Mouse (Mus musculus) spleen, postnatal 14 days (tissue): ENCODE measurements around the gene Sult6b2.

Experiments
- DNase-seq, 2 experiments: peaks; one replicate each; pipeline ENCODE4 v3.0.0; 2021 to 2022; ENCODE audit warnings: low spot score in 2 of 2

Sult6b2 gene

DNA sequence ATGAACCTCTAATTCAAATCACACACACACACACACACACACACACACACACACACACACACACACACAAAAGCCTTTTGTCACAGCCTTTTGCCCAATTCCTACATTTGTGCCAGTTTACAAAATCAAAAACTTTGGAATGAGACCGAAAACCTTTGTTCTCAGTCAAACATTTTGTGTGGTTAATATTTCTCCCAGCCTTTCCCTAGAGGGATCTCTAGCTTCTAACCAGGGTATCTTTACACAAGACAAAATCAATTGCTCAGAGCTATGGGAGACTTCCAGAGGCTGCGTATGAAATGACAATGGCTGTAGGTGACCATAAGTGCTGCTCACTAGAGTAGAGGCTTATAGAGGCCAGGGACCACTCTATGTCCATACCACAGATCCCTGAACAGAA, 66.1 kb downstream of the Sult6b2 start:
- DNase-seq, result no peak

DNA sequence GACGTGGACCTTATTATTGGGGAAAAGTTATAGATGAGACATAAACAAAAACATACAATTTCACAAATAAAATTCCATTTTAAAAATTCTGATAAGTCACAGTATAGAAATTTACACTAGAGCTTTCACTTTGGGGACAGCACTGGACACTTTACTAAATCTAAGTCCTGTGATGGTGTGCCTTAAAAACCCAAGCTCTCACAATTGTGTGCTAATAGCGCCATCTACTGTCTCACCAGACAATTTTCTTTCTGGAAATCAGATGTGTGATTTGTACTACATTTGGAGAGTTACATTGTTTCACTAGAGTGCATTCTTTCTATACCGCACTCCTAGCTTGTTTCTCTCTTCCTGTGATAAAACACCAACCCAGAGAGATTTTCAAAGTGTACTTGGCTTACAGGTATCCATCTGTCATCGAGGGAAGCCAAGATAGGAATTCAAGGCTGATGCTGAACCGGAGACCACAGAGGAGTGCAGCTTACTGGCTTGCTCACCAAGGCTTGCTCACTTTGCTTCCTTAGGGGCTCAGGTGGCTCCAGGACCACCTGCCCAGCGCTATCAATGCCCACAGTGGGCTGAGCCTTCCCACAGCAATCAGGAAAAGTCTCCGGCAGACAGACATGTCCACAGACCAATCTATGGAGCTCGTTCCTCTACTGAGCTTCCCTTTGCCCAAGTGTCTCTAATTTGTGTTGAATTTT, 68.8 kb downstream of the Sult6b2 start:
- no peak for DNase-seq
